Mouse (Mus musculus) kidney, embryonic 14.5 days (tissue): ENCODE measurements around the gene Lrrc74b. TPM values are rescaled to one million over a fixed set of nuclear protein-coding genes. Genes with fewer than 3 reads are reported as not detected.

Experiments used
- ATAC-seq: fragments of 200-750 bp; cut with Nextera tagmentation; 2 replicates; pipeline ENCODE4 v1.8.0; 2017; ENCODE audit warnings: moderate number of reproducible peaks, mild to moderate bottlenecking, moderate TSS enrichment, moderate library complexity; ENCODE audit not compliant: low FRiP score, low TSS enrichment
- H3K27ac ChIP-seq: fragments of 300-500 bp; sonication (generic); 2 replicates; pipeline ENCODE4 v1.5.1; 2014; ENCODE audit warnings: low read depth, mild to moderate bottlenecking, low read length, moderate library complexity, mixed read lengths
- H3K27me3 ChIP-seq: fragments of 300-500 bp; sonication (generic); 2 replicates; pipeline ENCODE4 v1.6.1; 2014; ENCODE audit warnings: mild to moderate bottlenecking, low read length; ENCODE audit not compliant: control insufficient read depth, insufficient read depth
- H3K36me3 ChIP-seq: fragments of 300-500 bp; sonication (generic); 2 replicates; pipeline ENCODE4 v1.6.1; 2014; ENCODE audit warnings: low read length, mixed read lengths; ENCODE audit not compliant: control insufficient read depth, insufficient read depth
- H3K4me1 ChIP-seq: fragments of 300-500 bp; sonication (generic); 2 replicates; pipeline ENCODE4 v1.6.1; 2014; ENCODE audit warnings: low read length, mixed read lengths; ENCODE audit not compliant: control insufficient read depth, insufficient read depth
- H3K4me2 ChIP-seq: fragments of 300-500 bp; sonication (generic); replicated peaks from 2 replicates; pipeline ENCODE4 v1.6.1; 2014; ENCODE audit warnings: low read depth, mild to moderate bottlenecking, low read length
- H3K4me3 ChIP-seq: fragments of 300-500 bp; sonication (generic); 2 replicates; pipeline ENCODE4 v1.5.1; 2014; ENCODE audit warnings: mild to moderate bottlenecking, low read length
- H3K9ac ChIP-seq: fragments of 300-500 bp; sonication (generic); 2 replicates; pipeline ENCODE4 v1.6.1; 2014; ENCODE audit warnings: low read depth, mild to moderate bottlenecking, low read length, moderate library complexity
- H3K9me3 ChIP-seq: fragments of 300-500 bp; sonication (generic); 2 replicates; pipeline ENCODE4 v1.6.1; 2016; ENCODE audit warnings: low read length; ENCODE audit not compliant: control insufficient read depth
- WGBS: fragments of 180-500 bp; shearing (Covaris S2); extraction: QIAGEN DNeasy Blood & Tissue Kit; methylation state at CpG from one replicate; pipeline ENCODE4 v1.1.7; 2014; 5-methylcytosine and 5-hydroxymethylcytosine counted together
- polyA plus RNA-seq: library from polyadenylated mRNA; unstranded; fragments of >200 nt; fragmentation: Nextera tagmentation; extraction: Ambion mirVana; gene quantifications from 2 replicates; pipeline ENCODE4 v1.2.1, GENCODE M21; 2014

Gene Lrrc74b
- polyA plus RNA-seq, 1 experiment from 2014 or later, result 0.12 TPM

- 14% methylated on average over 45 of the region's 45 CpGs for WGBS
- Histone ChIP-seq H3K9ac (peak overlapping the region; percentile 52), H3K27me3 (peaks cover 26% of the 10 kb centered on the region), H3K36me3 (no peaks in the 10 kb centered on the region), H3K9me3 (no peaks in the 10 kb centered on the region), H3K4me1 (0 out of 2 replicates have a peak, but pooled peaks cover 4% of the 10 kb centered on the region), H3K4me2 (peak overlapping the region; percentile 90), H3K4me3 (peak overlapping the region; percentile 55), H3K27ac (no peak overlapping the region)
- ATAC-seq, result peak; percentile 66
Observed at GRCm38 (mm10) chr16:17575870-17576824, 15.1 kb upstream of the Lrrc74b start.

DNA sequence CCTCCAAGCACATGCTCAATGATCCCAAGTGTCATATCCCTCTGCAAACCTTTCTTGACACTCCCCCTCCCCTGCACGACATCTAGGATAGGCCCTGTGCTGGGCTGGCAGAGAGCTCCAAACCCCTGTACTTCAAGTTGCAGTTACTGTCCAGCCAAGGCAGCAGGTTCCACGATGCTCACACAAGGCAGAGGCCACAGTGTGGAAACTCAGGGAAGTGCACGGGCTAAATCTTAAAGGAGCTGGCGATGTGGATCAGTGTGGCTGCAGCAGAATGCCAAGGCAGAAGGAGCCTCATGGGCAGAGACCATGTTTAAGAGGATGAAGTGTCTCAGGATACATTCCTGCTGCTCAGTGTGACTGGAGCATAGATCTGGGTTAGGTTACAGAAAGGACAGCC, 5.1 kb upstream of the Lrrc74b start:
- H3K9me3 ChIP-seq, result no peaks in the 10 kb centered on the region
- no peak overlapping the region for H3K9ac ChIP-seq
- no peak overlapping the region for H3K4me2 ChIP-seq
- no peak overlapping the region for H3K4me3 ChIP-seq
- 14% methylated on average over 4 of the region's 4 CpGs for WGBS
- no peaks in the 10 kb centered on the region for H3K4me1 ChIP-seq
- H3K27ac ChIP-seq, result no peak overlapping the region
- no peaks in the 10 kb centered on the region; the same call in 1 of the 2 replicates for H3K27me3 ChIP-seq
- no peak for ATAC-seq
- H3K36me3 ChIP-seq, result no peaks in the 10 kb centered on the region

DNA sequence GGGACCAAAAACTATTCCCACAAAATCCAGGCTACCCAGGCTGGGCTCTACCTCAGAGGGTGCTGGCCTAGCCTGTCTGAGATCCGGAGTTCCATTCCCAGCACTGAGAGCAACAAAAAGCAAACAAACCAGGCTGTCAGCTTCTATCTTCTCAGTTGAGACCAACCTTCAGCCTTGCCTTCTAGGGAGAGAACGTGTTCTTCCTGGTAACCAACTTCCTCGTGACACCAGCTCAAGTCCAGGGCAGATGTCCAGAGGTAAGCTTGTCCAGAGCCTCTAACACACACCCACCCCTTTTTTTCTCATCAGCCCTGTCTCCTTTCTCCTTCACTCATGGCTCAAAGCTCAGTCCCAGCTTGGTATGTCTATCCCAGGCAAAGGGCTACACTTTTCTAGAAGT, 3.7 kb upstream of the Lrrc74b start:
- Histone ChIP-seq H3K4me2 (no peak overlapping the region), H3K9me3 (no peaks in the 10 kb centered on the region), H3K27me3 (no peaks in the 10 kb centered on the region; the same call in 1 of the 2 replicates), H3K36me3 (no peaks in the 10 kb centered on the region), H3K27ac (no peak overlapping the region), H3K4me3 (no peak overlapping the region), H3K4me1 (peaks cover 7% of the 10 kb centered on the region), H3K9ac (no peak overlapping the region)
- WGBS, result 77% methylated on average over 3 of the region's 3 CpGs
- ATAC-seq, result no peak

- Histone ChIP-seq H3K4me1 (peaks cover 9% of the 10 kb centered on the region), H3K27ac (no peak overlapping the region), H3K9me3 (no peaks in the 10 kb centered on the region), H3K4me2 (no peak overlapping the region), H3K4me3 (no peak overlapping the region), H3K36me3 (no peaks in the 10 kb centered on the region), H3K27me3 (no peaks in the 10 kb centered on the region; the same call in 1 of the 2 replicates), H3K9ac (no peak overlapping the region)
- no peak for ATAC-seq
- 81% methylated on average over 2 of the region's 2 CpGs for WGBS
Observed at GRCm38 (mm10) chr16:17564221-17564620, 3.2 kb upstream of the Lrrc74b start.

DNA sequence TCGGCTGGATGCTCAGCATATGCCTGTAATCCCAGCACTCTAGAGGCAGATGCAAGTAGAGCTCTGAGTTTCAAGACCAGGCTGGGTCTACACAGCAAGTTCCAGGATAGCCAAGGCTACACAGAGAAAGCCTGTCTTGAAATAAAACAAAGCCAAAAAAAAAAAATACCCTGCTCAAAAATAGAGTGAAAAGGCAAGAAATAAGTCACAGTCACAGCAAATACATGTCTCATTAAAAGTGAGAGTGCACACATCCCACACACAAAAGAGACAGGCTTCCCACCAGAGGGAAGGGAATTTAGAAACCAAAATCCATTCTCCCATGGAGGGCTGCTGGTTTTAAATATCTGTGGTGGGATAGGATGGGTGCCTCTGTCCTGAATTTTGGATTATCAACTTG, 2.5 kb upstream of the Lrrc74b start:
- Histone ChIP-seq H3K4me1 (peaks cover 15% of the 10 kb centered on the region), H3K4me2 (no peak overlapping the region), H3K4me3 (no peak overlapping the region), H3K27ac (no peak overlapping the region), H3K9me3 (no peaks in the 10 kb centered on the region), H3K9ac (no peak overlapping the region), H3K36me3 (no peaks in the 10 kb centered on the region), H3K27me3 (no peaks in the 10 kb centered on the region; the same call in 1 of the 2 replicates)
- WGBS, result 18% methylated on average over 1 of the region's 1 CpGs
- ATAC-seq, result no peak

- no peaks in the 10 kb centered on the region for H3K36me3 ChIP-seq
- peaks cover 19% of the 10 kb centered on the region for H3K4me1 ChIP-seq
- peak within 1 kb of the TSS; percentile 30 for H3K4me3 ChIP-seq
- H3K9me3 ChIP-seq, result no peaks in the 10 kb centered on the region
- H3K27ac ChIP-seq, result peak within 1 kb of the TSS; percentile 56
- peak within 1 kb of the TSS; percentile 38; the same call in 1 of the 2 replicates for H3K9ac ChIP-seq
- H3K4me2 ChIP-seq, result peak within 1 kb of the TSS; percentile 53
- 1% methylated on average over 10 of the region's 10 CpGs for WGBS
- peak; percentile 73 for ATAC-seq
- H3K27me3 ChIP-seq, result no peaks in the 10 kb centered on the region; the same call in 1 of the 2 replicates
Observed at GRCm38 (mm10) chr16:17561751-17562208, 733 bp upstream of the Lrrc74b start, which contains the start of gene P2rx6. Gene P2rx6, plus strand, starts transcription at chr16:17561885.

DNA sequence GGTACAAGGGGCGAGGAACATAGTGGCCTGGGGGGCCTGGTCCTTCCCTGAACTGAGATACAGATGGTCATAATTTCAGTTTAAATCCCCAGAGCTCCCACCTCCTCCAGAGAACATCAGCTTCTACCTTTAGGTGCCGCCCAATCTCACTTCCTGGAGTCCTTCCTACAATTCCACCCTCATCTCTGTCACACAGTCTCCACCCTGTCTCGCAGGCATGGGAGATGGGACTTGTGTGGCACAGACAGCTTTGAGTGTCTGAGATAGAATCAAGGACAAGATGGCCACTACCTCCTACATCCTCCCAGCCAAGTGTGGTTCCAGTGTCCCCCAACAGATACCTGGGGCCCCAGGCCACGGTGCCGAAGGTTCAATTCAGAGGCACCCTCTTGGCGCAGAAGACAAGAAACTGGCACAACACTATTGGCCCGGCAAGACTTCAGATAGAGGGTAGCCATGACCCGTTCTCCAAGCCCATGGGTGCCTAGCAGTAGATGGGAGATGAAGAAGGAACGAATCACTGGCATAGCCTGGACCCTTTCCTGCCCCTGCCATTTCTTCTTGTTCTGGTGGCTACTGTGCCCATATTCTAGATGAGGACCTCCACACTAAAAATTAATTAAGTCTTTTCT, 1.5 kb downstream of the Lrrc74b start:
- no peaks in the 10 kb centered on the region; the same call in 1 of the 2 replicates for H3K27me3 ChIP-seq
- no peaks in the 10 kb centered on the region for H3K36me3 ChIP-seq
- H3K4me3 ChIP-seq, result no peak overlapping the region
- no peak overlapping the region; the same call in 1 of the 2 replicates for H3K27ac ChIP-seq
- peak overlapping the region; percentile 25; the same call in 1 of the 2 replicates for H3K4me2 ChIP-seq
- H3K9ac ChIP-seq, result no peak overlapping the region; the same call in 1 of the 2 replicates
- 74% methylated on average over 9 of the region's 9 CpGs for WGBS
- ATAC-seq, result no peak
- no peaks in the 10 kb centered on the region for H3K9me3 ChIP-seq
- peaks cover 19% of the 10 kb centered on the region for H3K4me1 ChIP-seq

DNA sequence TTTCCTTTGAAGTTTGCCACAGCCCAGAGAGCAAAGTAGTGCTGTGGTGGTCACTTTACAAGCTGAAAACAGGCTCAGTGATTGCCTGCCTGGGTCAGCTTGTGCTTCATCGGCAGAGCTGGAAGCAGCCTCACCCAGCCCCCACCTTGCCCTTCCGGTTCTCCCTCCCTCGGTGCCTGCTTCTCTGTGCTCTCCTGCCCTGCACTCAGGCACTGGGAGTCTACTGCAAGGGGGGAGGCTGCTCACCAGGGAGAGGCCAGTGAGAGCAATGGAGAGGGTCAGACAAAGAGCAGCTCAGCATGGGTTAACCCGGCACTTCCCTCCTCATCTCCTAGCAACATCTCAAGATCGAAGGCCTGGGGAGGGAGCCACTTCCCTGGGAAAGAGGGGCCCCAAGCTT, 2.2 kb downstream of the Lrrc74b start:
- Histone ChIP-seq H3K27me3 (no peaks in the 10 kb centered on the region; the same call in 1 of the 2 replicates), H3K9ac (peak overlapping the region; percentile 14; the same call in 1 of the 2 replicates), H3K36me3 (no peaks in the 10 kb centered on the region), H3K4me2 (peak overlapping the region; percentile 25), H3K27ac (peak overlapping the region; percentile 44), H3K9me3 (no peaks in the 10 kb centered on the region), H3K4me3 (no peak overlapping the region), H3K4me1 (peaks cover 19% of the 10 kb centered on the region)
- 1% methylated on average over 5 of the region's 5 CpGs for WGBS
- ATAC-seq, result peak; percentile 5; the same call in 1 of the 2 replicates
